Mouse (Mus musculus): ENCODE data around the gene Wdfy2.
"Not testable (repeated sequence)": the region's sequence is repeated elsewhere in the genome, so short reads cannot be mapped to it uniquely, and the experiment has no call there.

Wdfy2 gene

GRCm38 (mm10) chr14:62837641-62838252 is at the start of gene Wdfy2:
Gene Wdfy2, plus strand, starts transcription at chr14:62837678.
- DNase-seq (ENCODE audit: low spot score) = no peak

GRCm38 (mm10) chr14:62789282-62789681 is 48.2 kb upstream of the Wdfy2 start:
- DNase-seq (ENCODE audit: low spot score) = no peak

DNA sequence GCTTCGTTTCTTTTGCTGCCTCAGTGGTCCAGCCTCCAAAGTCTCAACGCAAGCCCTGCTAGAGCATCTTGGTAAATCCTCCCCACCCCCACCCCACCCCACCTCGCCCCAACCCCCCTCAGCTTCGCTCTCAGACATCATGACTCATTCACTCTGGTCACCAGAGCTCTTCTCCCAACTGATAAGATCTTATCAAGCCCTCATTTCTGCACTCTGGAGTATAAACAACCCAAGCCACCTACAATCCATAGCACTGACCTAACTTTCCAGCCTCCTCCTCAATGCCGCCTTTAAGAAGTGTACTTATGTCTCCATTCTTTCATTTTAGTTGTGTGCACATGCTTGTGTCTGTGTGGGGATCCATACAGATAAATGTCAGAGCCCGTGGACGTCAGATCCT is 41.8 kb upstream of the Wdfy2 start:
- peak; percentile 30 for DNase-seq (ENCODE audit: low spot score)

DNA sequence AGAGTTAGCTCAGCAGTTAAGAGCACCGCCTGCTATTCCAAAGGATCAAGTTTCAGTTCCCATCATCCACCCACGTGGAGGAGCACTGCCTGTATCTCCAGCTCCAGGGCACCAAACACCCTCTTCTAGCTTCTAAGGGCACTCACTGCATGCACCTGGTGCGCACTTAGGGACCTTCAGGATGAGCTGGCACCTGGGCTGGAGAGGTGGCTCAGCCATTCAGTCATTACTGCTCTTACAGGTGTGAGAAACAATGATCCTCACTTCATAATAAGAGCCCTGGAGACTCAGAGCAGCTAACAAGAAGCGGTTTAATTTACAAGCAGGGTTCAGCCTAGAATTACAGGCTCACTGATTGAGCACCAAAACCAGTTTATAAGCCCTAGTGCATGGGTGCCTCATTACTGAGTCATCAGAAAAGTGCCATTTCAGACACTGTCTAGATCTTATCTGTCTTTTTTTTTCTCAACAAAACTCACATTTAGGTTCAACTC is 38.8 kb upstream of the Wdfy2 start:
- peak; percentile 33 for DNase-seq (ENCODE audit: low spot score)

- DNase-seq (ENCODE audit: low spot score) = no peak
Observed at GRCm38 (mm10) chr14:62800791-62801190, 36.7 kb upstream of the Wdfy2 start.

DNA sequence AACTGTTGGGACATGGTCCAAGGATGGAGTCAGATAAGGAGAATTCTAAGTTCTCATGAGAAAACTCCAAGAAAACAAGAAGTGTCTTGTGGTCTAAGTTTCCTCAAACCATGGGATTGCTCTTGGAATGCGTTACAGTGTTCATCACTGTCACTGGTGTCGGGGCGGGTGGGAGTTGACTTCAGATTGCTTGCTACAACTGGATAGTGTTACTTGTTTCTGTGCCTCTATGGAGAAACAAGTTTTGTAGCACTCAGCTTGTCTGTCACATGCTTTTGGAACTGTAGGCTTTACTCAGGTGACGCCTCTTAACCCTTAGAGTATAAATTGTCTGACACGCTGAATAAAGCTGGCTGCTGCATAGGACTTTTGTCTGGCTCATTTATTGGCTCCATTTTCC is 34.3 kb upstream of the Wdfy2 start:
- DNase-seq (ENCODE audit: low spot score) = no peak

DNA sequence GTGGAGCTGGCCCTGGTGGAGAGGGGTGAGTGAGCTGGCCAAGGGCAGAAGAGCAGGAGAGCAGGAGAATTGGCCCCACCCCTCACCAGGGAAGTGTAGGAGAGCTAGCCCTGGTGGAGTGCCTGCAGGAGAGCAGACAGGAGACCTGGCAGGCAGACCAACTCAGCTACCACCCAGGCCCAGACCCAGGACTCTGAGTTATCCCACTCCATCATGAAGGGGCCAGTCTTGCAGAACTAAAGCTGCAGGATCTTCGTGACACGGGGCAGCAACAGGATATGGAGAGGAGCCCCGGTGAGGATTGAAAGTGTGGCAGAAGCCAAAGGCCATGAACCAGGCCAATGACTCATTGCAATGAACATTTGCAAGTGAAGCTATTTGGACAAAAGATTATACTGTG is 30.6 kb upstream of the Wdfy2 start:
- no peak for DNase-seq (ENCODE audit: low spot score)

- no peak for DNase-seq (ENCODE audit: low spot score)
Observed at GRCm38 (mm10) chr14:62808661-62809523, 28.6 kb upstream of the Wdfy2 start.

DNA sequence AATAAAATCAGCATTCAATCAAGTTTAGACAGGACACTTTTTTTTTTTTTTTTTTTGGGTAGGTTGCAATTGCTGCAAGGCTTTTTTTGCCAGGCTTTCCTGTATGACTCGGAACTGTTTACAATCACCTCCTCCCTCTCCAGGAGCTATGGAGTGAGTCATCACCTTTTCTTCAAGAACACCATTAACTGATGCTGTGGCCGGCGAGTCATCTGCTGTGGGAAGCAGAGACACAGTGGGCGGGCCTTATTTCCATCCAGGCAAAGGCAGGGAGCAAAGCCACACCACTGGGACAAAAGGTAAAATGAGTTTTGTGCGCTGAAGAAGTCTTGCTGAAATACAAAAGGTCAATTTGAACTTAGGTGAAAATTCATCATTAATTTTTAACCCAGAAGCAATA is 24.7 kb upstream of the Wdfy2 start:
- peak; percentile 41 for DNase-seq (ENCODE audit: low spot score)

DNA sequence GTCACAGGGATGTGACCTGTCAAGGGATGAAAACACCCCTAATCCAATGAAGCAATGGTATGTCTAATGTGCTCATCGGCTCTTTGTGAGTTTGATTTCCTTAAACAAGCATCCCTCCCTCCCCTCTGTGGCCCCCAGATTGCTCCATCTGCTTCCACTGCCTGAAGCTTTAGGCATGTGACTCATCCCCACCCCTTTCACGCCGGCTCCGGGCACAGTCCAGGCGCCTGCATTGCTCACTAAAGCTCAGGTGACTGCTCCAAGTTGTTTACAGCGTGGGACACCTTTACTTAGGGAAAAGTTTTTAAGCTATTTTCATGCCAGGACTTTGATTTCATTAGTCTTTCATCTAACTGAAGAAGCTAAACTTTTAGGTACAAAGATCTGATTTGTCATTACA is 22.9 kb upstream of the Wdfy2 start:
- DNase-seq (ENCODE audit: low spot score) = peak; percentile 72

DNA sequence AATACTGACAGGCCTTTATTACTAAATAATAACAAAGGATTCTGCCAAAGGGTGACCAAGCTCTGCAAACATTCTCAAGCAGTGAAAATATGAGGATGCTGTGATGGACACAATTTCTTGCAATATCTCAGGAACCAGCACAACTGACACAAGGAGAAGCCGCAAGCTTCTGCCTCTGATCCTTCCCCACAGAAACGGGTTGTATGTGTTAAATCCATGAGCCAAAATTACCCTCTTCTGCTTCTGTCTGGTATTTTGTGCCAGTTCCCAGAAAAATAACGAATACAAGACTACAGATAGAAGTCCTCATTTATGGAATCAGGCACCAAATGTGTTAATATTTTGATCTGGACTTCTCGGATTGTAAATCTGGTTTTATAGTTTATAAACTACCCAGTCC is 20.7 kb upstream of the Wdfy2 start:
- DNase-seq (ENCODE audit: low spot score) = no peak

DNA sequence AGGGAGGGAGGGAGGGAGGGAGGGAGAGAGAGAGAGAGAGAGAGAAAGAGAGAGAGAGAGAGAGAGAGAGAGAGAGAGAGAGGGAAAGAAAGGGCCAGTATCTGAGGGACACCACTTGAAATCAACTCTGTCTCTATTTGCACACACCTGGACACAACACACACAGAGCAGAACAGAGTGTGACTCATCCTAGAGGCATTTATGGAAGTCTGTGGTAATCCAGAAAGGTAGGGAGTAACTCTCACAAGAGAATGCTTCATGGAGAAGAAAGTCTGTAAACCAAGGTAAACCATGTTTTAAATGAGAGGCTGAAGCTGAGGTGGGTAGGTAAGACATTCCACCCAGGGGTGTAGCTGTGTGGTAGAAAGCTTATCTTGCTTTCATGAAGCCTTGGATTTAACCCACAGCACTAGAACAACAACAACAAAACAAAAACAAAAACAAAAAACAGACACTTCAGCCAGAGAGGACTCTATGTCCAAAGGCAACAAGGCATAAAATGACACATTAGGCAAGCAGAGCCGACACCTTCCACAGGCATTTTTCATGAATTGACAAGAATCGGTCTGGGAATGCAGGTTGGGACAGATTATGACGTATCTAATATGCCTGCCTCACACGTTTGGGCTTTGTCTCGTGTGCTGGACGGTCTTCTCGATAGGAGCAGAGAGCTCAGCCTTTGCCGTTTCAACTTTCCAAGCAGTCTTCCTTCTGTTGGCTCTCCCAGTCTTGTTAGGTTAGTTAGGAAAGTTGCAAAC is 11.7 kb upstream of the Wdfy2 start:
- no peak for DNase-seq (ENCODE audit: low spot score)

GRCm38 (mm10) chr14:62829291-62829690 is 8.2 kb upstream of the Wdfy2 start:
- DNase-seq (ENCODE audit: low spot score) = no peak

DNA sequence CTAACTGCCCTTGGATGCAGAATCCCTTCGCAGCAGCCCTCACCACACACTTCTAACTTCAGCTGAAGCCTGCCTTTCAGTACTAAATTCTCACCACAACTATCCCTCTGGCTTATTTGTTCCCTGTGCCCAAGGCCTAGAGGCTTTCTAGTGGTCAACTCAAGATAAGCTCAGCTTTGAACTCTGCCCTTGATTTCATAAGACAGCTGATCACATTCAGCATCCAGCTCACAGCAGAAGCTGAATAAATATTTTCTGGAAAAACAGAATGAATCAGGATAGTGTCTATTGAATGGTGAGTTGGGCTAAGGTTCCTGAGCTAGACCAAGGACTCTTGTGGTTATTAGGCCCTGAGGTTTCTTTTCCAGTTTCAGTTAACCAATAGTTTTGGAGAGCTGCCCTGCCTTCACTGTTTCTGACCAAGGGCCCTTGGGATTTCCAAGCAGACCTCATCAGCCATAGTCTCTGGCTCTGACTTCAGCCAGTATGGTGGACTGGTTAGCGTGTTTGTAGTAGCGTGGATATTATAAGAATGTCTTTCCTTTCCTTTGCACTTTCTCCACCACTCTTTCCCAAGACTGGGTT is 5.7 kb upstream of the Wdfy2 start:
- DNase-seq (ENCODE audit: low spot score) = no peak

- no peak for DNase-seq (ENCODE audit: low spot score)
Observed at GRCm38 (mm10) chr14:62833036-62833435, 4.4 kb upstream of the Wdfy2 start.

- no peak for DNase-seq (ENCODE audit: low spot score)
Observed at GRCm38 (mm10) chr14:62833541-62833940, 3.9 kb upstream of the Wdfy2 start.

DNA sequence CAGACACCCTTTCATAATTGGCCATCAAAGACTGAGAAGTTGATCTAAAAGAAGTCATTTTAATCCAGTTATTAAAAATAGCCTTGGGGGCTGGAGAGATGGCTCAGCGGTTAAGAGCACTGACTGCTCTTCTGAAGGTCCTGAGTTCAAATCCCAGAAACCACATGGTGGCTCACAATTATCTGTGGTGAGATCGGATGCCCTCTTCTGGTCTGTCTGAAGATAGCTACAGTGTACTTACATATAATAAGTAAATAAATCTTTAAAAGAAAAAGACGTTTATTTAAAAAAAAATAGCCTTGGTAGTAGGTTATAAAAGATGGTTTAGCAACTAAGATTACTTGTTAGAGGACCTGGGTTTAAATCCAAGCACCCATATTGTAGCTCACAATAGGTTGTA is 1.7 kb upstream of the Wdfy2 start:
- DNase-seq (ENCODE audit: low spot score) = not testable (repeated sequence)

DNA sequence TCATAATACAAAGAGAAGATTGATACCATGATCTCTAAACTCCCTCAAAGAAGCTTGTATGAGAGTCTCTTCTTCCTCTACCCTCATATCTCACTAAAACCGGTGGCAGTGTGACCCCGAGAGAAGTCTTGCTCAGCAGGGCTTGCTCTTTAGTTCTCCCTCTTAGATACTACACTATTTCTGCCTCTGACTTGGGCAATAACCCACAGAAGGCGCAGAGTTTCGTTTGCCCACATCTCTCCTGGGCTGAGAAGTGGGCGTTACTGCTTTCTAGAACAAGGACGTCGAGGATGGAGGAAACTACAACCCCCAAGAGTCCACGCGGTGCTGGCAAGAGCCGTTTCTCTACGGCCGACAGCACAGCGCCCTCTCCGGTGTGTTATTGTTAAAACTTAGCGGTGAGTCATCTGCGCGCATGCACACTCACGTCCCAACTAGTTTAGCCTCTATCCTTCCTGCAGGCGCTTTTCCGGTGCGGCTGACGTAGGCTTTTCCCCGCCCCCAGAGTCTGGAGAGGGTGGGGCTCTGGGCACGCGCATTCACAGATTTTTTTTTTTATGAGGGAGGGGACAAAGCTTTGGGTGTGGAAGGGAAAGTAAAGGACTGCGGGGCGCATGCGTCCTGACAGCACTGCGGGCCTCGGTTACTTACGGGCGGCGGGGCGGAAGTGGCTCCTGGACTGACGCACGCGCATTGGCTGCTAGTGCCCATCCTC is 395 bp upstream of the Wdfy2 start:
- DNase-seq (ENCODE audit: low spot score) = peak; percentile 100

DNA sequence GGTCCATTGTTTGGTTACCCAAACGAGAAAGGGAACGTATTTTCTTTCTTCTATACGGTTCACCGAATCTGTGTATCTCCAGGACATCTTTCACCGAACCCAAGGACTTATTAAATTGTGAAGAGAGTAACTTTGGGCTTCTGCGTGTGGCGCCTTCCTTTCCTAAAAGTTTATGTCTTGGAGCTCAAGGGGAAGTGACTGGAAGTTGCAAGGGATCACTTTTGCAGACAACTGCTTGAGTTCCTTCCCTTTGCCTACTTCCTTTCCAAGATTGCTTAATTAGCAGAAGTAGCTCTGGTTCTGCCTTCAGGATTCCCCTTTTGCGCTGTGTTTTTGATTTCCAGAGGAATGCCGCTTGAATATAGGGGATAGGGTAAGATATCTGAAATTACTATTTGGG is 858 bp downstream of the Wdfy2 start:
- no peak for DNase-seq (ENCODE audit: low spot score)

DNA sequence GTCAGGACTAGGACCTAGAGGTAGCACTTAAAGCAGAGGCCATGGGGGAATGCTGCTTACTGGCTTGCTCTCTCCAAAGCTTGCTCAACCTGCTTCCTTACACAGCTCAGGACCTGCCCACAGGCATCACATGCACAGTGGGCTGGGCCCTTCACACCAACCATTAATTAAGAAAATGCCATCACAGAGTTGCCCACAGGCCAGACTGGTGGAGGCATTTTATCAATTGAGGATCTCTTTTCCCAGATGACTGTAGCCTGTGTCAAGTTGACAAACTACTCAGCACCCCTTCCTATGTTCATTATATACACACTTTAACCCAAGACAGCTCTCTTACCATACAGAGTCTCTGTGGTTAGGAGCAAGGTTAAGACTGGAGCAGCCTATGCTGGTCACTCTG is 4.2 kb downstream of the Wdfy2 start:
- DNase-seq (ENCODE audit: low spot score) = no peak

- no peak for DNase-seq (ENCODE audit: low spot score)
Observed at GRCm38 (mm10) chr14:62842495-62842894, 5.0 kb downstream of the Wdfy2 start.

GRCm38 (mm10) chr14:62842976-62843375 is 5.5 kb downstream of the Wdfy2 start:
- DNase-seq (ENCODE audit: low spot score) = no peak
